Mouse (Mus musculus): Measurements from ENCODE around the gene Cldn5. TPM values are rescaled to one million over a fixed set of nuclear protein-coding genes. Genes with fewer than 3 reads are reported as not detected.

Gene Cldn5
- polyA plus RNA-seq, 1 experiment: 9.2 TPM

DNA sequence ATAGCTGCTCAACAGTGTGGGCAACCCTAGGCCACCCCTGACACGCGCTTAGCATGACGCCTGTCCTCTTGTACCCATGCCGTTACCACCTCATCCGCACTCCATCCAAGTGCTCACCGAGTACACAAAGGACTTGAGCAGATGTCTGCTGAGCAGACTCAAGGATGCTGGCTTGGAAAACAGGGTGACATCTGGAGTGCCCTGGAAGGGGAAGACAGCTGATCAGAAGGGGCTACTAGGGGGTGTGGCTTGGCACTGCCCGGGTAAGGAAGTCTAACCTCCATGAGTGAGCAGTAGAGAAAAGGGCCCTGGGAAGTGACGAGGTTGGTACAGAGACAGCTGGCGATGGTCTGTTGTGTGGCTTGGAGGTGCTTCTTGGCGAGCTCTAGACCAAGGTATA is 10.0 kb downstream of the Cldn5 start:
- TF ChIP-seq POLR2A (IDR thresholded peaks at IDR 0.05; ENCODE audit: control insufficient read depth, low read depth, low read length): no peak
- no peak for TF ChIP-seq CTCF (IDR thresholded peaks at IDR 0.05; ENCODE audit: control insufficient read depth, insufficient read depth, insufficient replicate concordance, low read depth, low read length)

DNA sequence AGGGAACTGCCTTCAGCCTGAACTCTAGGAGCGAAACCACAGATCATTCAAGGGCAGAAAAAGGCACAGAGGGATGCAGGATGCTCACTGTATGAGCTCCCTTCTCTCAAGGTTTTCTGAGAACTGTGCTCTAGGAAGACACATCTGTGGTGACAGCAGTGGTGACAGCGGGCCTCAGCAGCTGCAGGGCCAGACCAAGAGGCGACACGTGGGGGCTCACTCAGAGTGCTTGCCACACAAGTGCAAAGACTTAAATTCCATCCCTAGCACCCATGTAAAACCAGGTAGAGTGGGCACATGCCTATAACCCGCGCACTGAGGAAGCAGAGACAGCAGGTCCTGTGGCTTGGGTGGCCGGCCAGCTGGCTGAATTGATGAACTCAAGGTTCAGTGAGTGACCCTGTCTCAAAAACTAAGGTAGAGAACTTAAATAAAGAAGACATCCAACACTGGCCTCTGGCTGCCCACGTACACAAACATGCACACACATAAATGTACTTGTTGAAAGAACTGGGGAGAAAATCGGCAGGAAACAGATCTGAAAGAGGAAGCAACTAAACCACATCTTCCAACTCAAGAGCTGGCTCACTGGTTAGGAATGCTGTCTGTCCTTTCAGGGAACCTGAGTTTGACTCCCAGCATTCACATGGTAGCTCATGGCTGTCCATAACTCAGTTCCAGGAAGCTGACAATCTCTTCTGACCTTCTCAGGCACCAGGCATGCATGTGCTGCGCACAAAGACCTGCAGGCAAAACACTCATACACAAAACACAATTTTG is 12.2 kb downstream of the Cldn5 start:
- Histone ChIP-seq H3K4me3 (ENCODE audit: control insufficient read depth, low read depth, low read length) (no peak overlapping the region), H3K36me3 (ENCODE audit: control insufficient read depth, insufficient read depth, low read length) (no peaks in the 10 kb centered on the region; the same call in 1 of the 2 replicates), H3K27me3 (ENCODE audit: control insufficient read depth, insufficient read depth, low read length) (no peaks in the 10 kb centered on the region), H3K27ac (ENCODE audit: control insufficient read depth, insufficient read depth, low read depth, low read length) (no peak overlapping the region), H3K4me1 (ENCODE audit: control insufficient read depth, insufficient read depth, low read length) (no peaks in the 10 kb centered on the region)
- TF ChIP-seq POLR2A (IDR thresholded peaks at IDR 0.05; ENCODE audit: control insufficient read depth, low read depth, low read length) (no peak), CTCF (IDR thresholded peaks at IDR 0.05; ENCODE audit: control insufficient read depth, insufficient read depth, insufficient replicate concordance, low read depth, low read length) (no peak)

More for the DNA sequence above, 10.0 kb downstream of the Cldn5 start:
- Histone ChIP-seq H3K27me3 (ENCODE audit: control insufficient read depth, insufficient read depth, low read length) (no peaks in the 10 kb centered on the region), H3K4me3 (ENCODE audit: control insufficient read depth, low read depth, low read length) (no peak overlapping the region), H3K36me3 (ENCODE audit: control insufficient read depth, insufficient read depth, low read length) (no peaks in the 10 kb centered on the region), H3K4me1 (ENCODE audit: control insufficient read depth, insufficient read depth, low read length) (no peaks in the 10 kb centered on the region), H3K27ac (ENCODE audit: control insufficient read depth, insufficient read depth, low read depth, low read length) (no peak overlapping the region)

DNA sequence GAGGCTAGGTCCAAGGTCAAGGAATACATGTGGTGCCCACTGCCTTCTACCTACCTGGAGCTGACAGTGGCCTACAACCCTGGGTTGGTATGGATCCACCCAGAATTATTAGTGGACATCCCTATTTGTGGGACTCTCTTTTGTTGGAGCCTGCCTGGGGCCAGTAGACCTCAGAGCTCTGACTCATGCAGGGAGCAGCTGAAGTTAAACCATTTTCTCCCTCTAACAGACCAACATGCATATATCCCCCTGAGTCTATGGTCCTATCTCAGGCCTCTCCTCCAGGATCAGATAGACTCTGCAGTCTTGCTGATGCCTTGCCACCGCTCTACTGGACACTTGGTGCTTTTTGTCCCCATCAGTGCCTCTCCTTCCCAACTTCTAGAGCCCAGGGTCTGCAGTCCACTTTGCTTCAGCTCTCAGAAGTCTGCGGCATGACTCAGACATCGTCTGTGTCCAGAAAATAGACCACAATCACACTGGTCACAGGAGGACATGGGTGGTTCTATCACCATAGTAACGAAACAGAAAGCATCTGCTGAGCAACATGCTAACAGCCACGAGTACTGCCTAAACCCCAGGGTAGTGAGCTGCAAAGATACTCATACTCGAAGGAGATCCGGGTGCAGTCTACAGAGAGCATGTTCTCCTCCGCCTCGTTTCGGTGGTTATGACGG is 18.7 kb downstream of the Cldn5 start:
- no peak for TF ChIP-seq CTCF (IDR thresholded peaks at IDR 0.05; ENCODE audit: control insufficient read depth, insufficient read depth, insufficient replicate concordance, low read depth, low read length)
- TF ChIP-seq POLR2A (IDR thresholded peaks at IDR 0.05; ENCODE audit: control insufficient read depth, low read depth, low read length): no peak
- Histone ChIP-seq H3K27ac (ENCODE audit: control insufficient read depth, insufficient read depth, low read depth, low read length) (no peak overlapping the region), H3K36me3 (ENCODE audit: control insufficient read depth, insufficient read depth, low read length) (peaks cover under 1% of the 10 kb centered on the region), H3K4me1 (ENCODE audit: control insufficient read depth, insufficient read depth, low read length) (no peaks in the 10 kb centered on the region), H3K4me3 (ENCODE audit: control insufficient read depth, low read depth, low read length) (peak overlapping the region; percentile 45), H3K27me3 (ENCODE audit: control insufficient read depth, insufficient read depth, low read length) (no peaks in the 10 kb centered on the region)

DNA sequence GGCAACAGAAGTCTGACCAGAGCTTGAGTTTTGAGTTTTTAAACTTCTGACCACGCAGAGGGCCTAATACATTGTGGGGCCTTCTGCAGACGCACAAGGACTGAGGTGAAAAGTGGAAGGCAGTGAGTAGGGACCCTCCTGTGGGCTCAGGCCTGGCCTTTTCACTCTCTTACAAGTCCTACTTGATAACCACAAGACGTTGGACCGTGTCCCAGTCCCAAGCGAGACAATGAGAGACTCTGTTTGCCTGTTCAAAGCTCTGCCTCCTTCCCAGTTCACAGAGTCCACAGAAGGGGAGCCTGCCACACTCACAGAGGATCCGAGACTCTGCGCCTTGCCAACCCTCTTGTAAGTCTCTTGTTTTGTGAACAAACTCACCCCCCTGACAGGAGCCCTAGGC is 20.0 kb downstream of the Cldn5 start:
- H3K36me3 ChIP-seq (ENCODE audit: control insufficient read depth, insufficient read depth, low read length): peaks cover 1% of the 10 kb centered on the region
- no peak overlapping the region for H3K27ac ChIP-seq (ENCODE audit: control insufficient read depth, insufficient read depth, low read depth, low read length)
- H3K4me3 ChIP-seq (ENCODE audit: control insufficient read depth, low read depth, low read length): peak overlapping the region; percentile 1
- no peaks in the 10 kb centered on the region for H3K27me3 ChIP-seq (ENCODE audit: control insufficient read depth, insufficient read depth, low read length)
- H3K4me1 ChIP-seq (ENCODE audit: control insufficient read depth, insufficient read depth, low read length): no peaks in the 10 kb centered on the region
- no peak for TF ChIP-seq CTCF (IDR thresholded peaks at IDR 0.05; ENCODE audit: control insufficient read depth, insufficient read depth, insufficient replicate concordance, low read depth, low read length)
- TF ChIP-seq POLR2A (IDR thresholded peaks at IDR 0.05; ENCODE audit: control insufficient read depth, low read depth, low read length): no peak

DNA sequence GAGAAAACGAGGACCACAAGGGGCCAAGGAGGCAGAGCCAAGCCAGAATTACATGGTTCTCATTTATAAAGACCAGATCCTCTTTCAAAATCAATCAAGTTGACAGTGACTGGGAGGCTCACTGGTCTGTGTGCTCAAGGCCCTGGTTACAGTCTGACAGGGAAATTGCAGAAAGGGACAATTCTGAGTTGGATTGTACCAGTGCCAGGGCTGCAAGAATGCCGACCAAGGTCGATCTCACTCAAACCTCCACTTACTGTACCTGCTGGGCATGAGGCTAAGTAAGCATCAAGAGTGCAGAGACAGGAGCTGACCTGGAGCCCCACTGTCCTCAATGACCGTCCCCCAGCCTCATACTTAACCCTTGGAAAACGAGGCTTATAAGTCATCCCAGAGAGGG is 21.5 kb downstream of the Cldn5 start:
- no peaks in the 10 kb centered on the region for H3K4me1 ChIP-seq (ENCODE audit: control insufficient read depth, insufficient read depth, low read length)
- TF ChIP-seq POLR2A (IDR thresholded peaks at IDR 0.05; ENCODE audit: control insufficient read depth, low read depth, low read length) (no peak), CTCF (IDR thresholded peaks at IDR 0.05; ENCODE audit: control insufficient read depth, insufficient read depth, insufficient replicate concordance, low read depth, low read length) (no peak)
- H3K4me3 ChIP-seq (ENCODE audit: control insufficient read depth, low read depth, low read length): no peak overlapping the region
- no peak overlapping the region for H3K27ac ChIP-seq (ENCODE audit: control insufficient read depth, insufficient read depth, low read depth, low read length)
- H3K36me3 ChIP-seq (ENCODE audit: control insufficient read depth, insufficient read depth, low read length): peaks cover 1% of the 10 kb centered on the region
- no peaks in the 10 kb centered on the region for H3K27me3 ChIP-seq (ENCODE audit: control insufficient read depth, insufficient read depth, low read length)

DNA sequence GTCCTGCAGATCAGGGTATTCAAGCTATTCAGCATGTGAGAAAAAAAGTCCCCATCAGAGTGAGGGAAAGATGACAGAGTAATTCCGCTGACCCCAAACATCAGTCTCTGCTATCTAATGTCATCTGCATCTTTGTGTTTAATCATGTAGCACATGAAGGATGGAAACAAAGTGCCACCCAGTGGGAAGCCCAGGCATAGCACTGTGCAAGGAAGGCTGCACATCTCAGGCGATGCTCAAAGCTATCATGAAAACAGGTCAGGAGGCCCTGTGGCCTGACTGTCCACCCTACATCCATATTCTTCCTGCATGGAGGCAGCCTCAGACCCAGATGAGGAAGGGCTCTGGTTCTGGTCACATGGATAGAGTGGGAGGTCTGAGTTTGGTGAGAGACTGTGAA is 22.2 kb downstream of the Cldn5 start:
- Histone ChIP-seq H3K4me3 (ENCODE audit: control insufficient read depth, low read depth, low read length) (peak overlapping the region; percentile 4), H3K36me3 (ENCODE audit: control insufficient read depth, insufficient read depth, low read length) (peaks cover 1% of the 10 kb centered on the region), H3K27ac (ENCODE audit: control insufficient read depth, insufficient read depth, low read depth, low read length) (no peak overlapping the region), H3K27me3 (ENCODE audit: control insufficient read depth, insufficient read depth, low read length) (no peaks in the 10 kb centered on the region), H3K4me1 (ENCODE audit: control insufficient read depth, insufficient read depth, low read length) (no peaks in the 10 kb centered on the region)
- TF ChIP-seq POLR2A (IDR thresholded peaks at IDR 0.05; ENCODE audit: control insufficient read depth, low read depth, low read length): no peak
- TF ChIP-seq CTCF (IDR thresholded peaks at IDR 0.05; ENCODE audit: control insufficient read depth, insufficient read depth, insufficient replicate concordance, low read depth, low read length): peak; percentile 53; the same call in 1 of the 2 replicates

DNA sequence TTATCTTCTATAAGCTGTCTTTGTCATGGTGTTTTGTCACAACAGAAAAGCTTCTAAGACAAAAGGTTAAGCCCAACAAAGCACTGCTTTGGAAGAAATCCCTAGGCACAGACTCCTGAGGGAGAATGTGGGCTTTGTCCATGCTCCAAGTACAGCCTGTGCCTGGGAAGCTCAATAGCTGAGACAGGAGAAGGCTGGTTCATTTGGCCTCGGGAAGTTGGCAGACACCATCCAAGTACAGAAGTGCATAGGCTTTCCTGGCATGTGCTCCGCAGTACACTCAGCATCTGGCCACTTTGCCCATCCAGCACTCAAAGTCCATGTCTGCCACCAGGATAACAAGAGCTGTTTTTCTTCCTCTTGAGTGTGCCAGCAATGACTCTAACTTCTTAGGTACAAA is 29.1 kb downstream of the Cldn5 start:
- Histone ChIP-seq H3K4me1 (ENCODE audit: control insufficient read depth, insufficient read depth, low read length) (no peaks in the 10 kb centered on the region; the same call in 1 of the 2 replicates), H3K27ac (ENCODE audit: control insufficient read depth, insufficient read depth, low read depth, low read length) (peak overlapping the region; percentile 17; the same call in 1 of the 2 replicates), H3K36me3 (ENCODE audit: control insufficient read depth, insufficient read depth, low read length) (no peaks in the 10 kb centered on the region; the same call in none of the 2 replicates), H3K4me3 (ENCODE audit: control insufficient read depth, low read depth, low read length) (no peak overlapping the region), H3K27me3 (ENCODE audit: control insufficient read depth, insufficient read depth, low read length) (no peaks in the 10 kb centered on the region)
- TF ChIP-seq POLR2A (IDR thresholded peaks at IDR 0.05; ENCODE audit: control insufficient read depth, low read depth, low read length) (no peak), CTCF (IDR thresholded peaks at IDR 0.05; ENCODE audit: control insufficient read depth, insufficient read depth, insufficient replicate concordance, low read depth, low read length) (no peak)

Data from testis, adult 2 months (tissue).